Mouse (Mus musculus): Measurements from ENCODE around the gene Lce3c.

Lce3c gene

GRCm38 (mm10) chr3:92944186-92944585 is at the start of gene Lce3c:
Lce3c (plus strand) TSS chr3:92944486.
- DNase-seq (ENCODE audit: low spot score) = no peak

DNA sequence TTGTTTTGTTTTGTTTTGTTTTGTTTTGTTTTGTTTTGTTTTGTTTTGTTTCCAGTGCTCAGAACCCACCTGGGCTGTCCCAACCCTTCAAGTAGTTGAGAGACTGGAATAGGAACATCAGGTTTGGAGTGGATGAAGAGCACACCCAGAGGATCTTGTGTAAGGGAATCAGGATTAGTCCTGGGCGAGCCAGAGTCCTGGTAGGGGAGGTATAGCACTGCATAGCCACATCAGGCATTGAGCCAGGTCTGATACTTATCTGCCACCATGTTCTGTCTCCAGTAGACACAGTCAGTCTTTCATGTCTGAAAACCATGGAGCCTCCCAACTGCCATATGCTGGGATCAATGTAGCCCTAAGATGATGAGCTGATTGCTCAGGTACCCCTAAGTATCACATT is 49.8 kb upstream of the Lce3c start:
- no peak for DNase-seq (ENCODE audit: low spot score)

GRCm38 (mm10) chr3:92902992-92903391 is 41.3 kb upstream of the Lce3c start:
- peak; percentile 11 for DNase-seq (ENCODE audit: low spot score)

DNA sequence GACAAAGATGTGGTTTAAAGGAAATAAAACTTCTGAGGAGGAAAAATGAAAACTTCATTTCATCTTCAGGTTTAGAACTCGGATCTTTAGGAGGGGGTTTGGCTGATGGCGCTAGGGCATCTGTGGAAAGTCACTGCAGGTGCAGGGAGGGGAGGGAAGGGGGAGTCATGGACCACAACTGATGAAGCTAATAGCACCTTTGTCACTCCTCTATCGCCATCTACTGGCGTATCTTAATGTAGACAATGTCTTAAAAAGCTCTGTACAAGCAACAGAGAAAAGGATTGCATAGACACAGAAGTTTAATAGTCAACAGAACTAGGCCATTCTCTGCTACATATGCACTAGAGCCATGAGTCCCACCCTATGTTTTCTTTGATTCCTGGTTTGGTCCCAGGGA is 40.6 kb upstream of the Lce3c start:
- DNase-seq (ENCODE audit: low spot score) = no peak

GRCm38 (mm10) chr3:92905182-92905581 is 39.1 kb upstream of the Lce3c start:
- no peak for DNase-seq (ENCODE audit: low spot score)

GRCm38 (mm10) chr3:92907571-92907970 is 36.7 kb upstream of the Lce3c start:
- no peak for DNase-seq (ENCODE audit: low spot score)

DNA sequence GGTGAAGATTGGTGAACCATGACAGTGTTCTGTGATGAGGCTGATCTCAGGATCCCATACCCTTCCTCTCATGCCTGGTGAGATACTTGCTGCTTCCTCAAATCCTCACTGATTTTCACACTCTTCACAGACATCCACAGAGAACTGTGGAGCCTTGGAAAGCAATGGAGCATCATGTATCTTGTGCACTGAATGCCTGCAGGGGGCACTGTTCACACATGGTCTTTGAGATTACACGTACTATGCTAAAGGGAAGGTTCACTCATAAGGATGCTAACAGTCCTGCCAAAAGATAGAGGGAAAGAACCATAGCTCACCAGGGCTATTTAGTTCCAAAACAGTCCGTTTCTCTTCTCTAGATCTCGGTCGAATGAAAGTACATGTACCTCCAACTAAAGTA is 23.9 kb upstream of the Lce3c start:
- no peak for DNase-seq (ENCODE audit: low spot score)

DNA sequence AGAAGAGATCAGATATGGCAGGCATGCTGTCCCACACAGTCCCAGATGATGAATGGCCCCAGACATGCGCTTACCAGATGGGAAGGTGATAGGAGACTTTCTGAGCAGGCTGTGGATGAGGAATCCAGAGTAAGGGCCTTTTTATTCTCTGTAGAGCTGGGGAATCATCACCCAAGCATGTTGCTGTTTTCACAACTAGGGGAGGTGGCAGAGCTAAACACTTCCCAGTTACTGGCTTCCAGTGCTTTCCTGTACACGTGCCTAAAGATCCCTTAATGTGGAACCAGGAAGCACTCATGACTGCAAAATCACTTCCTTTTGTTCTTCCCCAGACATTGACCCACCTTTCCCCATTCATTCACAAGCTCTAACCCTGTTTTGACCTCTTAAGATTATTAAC is 18.2 kb upstream of the Lce3c start, which contains the start of gene Lce3a:
Gene Lce3a (minus strand): TSS at position 101 of the 400 bp plus-strand sequence.
- DNase-seq (ENCODE audit: low spot score) = no peak

- no peak for DNase-seq (ENCODE audit: low spot score)
Measured at GRCm38 (mm10) chr3:92932679-92933078, 11.6 kb upstream of the Lce3c start, which contains the start of gene Lce3b. Lce3b (plus strand) TSS chr3:92932979.

DNA sequence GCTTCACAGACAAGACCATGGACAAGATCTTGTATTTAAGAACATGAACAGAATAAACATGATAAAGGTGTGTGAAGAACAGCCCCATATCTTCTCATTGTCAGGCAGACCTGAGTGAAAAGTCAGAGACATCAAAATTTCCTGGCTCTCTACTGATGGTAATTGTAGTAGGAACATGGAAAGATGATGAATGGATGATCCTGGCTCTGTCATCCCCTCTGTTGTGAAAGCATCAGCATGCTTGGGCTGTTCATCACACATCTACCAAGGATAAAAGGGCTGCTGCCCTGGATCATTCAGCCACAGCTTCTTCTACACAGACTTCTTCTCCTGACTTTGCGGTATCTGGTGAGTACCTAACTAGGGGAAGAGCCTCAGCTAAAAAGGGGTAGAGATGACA is 12.8 kb downstream of the Lce3c start, which contains the start of gene Lce3d:
Gene Lce3d (plus strand): TSS at position 301 of the 400 bp plus-strand sequence.
- DNase-seq (ENCODE audit: low spot score) = no peak

- no peak for DNase-seq (ENCODE audit: low spot score)
Measured at GRCm38 (mm10) chr3:92966761-92967160, 22.5 kb downstream of the Lce3c start, which contains the start of gene Lce3e. Lce3e (plus strand) TSS chr3:92967061.

GRCm38 (mm10) chr3:92978484-92978883 is 34.2 kb downstream of the Lce3c start:
- DNase-seq (ENCODE audit: low spot score) = no peak

- DNase-seq (ENCODE audit: low spot score) = no peak
Measured at GRCm38 (mm10) chr3:92991926-92992325, 47.6 kb downstream of the Lce3c start, which contains the start of gene Lce3f. Lce3f (plus strand) TSS chr3:92992226.

Data from c-Kit-positive CD71-positive TER-119-positive erythroid progenitor cells, embryonic 14.5 days (primary cell).